Mouse (Mus musculus) heart, embryonic 13.5 days (tissue): ENCODE measurements around the gene Spock1. TPM values are rescaled to one million over a fixed set of nuclear protein-coding genes. Genes with fewer than 3 reads are reported as not detected.

ENCODE experiments used
- ATAC-seq: fragments of 200-750 bp; cut with Nextera tagmentation; 2 replicates; pipeline ENCODE4 v1.8.0; 2017; ENCODE audit warnings: moderate TSS enrichment; ENCODE audit not compliant: insufficient number of reproducible peaks, low FRiP score, low TSS enrichment; ENCODE audit errors: extremely low read depth
- H3K27ac ChIP-seq: fragments of 300-500 bp; sonication (generic); replicated peaks from 2 replicates; pipeline ENCODE4 v1.5.1; 2015; ENCODE audit warnings: moderate library complexity, mild to moderate bottlenecking, inconsistent platforms
- H3K27me3 ChIP-seq: fragments of 300-500 bp; sonication (generic); replicated peaks from 2 replicates; pipeline ENCODE4 v1.6.1; 2015; ENCODE audit warnings: mild to moderate bottlenecking, inconsistent platforms
- H3K36me3 ChIP-seq: fragments of 300-500 bp; sonication (generic); 2 replicates; pipeline ENCODE4 v1.6.1; 2015; ENCODE audit warnings: mild to moderate bottlenecking, inconsistent platforms
- H3K4me1 ChIP-seq: fragments of 300-500 bp; sonication (generic); 2 replicates; pipeline ENCODE4 v1.6.1; 2015; ENCODE audit warnings: inconsistent platforms
- H3K4me2 ChIP-seq: fragments of 300-500 bp; sonication (generic); 2 replicates; pipeline ENCODE4 v1.6.1; 2015; ENCODE audit warnings: inconsistent platforms, mild to moderate bottlenecking, moderate library complexity
- H3K4me3 ChIP-seq: fragments of 300-500 bp; sonication (generic); 2 replicates; pipeline ENCODE4 v1.5.1; 2015; ENCODE audit warnings: moderate library complexity, mild to moderate bottlenecking, inconsistent platforms
- H3K9ac ChIP-seq: fragments of 300-500 bp; sonication (generic); 2 replicates; pipeline ENCODE4 v1.6.1; 2015; ENCODE audit warnings: inconsistent platforms, mild to moderate bottlenecking, moderate library complexity
- H3K9me3 ChIP-seq: fragments of 300-500 bp; sonication (generic); 2 replicates; pipeline ENCODE4 v1.6.1; 2016; ENCODE audit warnings: inconsistent platforms
- WGBS: fragments of 180-500 bp; shearing (Covaris S2); methylation state at CpG from one replicate; pipeline ENCODE4 v1.1.7; 2015; ENCODE audit warnings: mixed read lengths; 5-methylcytosine and 5-hydroxymethylcytosine counted together
- polyA plus RNA-seq: library from polyadenylated mRNA; unstranded; fragments of >200 nt; fragmentation: Nextera tagmentation; extraction: Ambion mirVana; gene quantifications from 2 replicates; pipeline ENCODE4 v1.2.1, GENCODE M21; 2015

Spock1 gene
- polyA plus RNA-seq, 1 experiment from 2014 or later = 0.31 TPM

GRCm38 (mm10) chr13:57806301-57806700 lies 101.8 kb downstream of the Spock1 start:
- Histone ChIP-seq H3K9ac (no peak overlapping the region), H3K27me3 (0 out of 2 replicates have a peak, but pooled peaks cover 12% of the 10 kb centered on the region), H3K4me3 (no peak overlapping the region), H3K9me3 (no peaks in the 10 kb centered on the region), H3K4me2 (no peak overlapping the region), H3K4me1 (peaks cover 9% of the 10 kb centered on the region; the same call in 1 of the 2 replicates), H3K36me3 (no peaks in the 10 kb centered on the region), H3K27ac (no peak overlapping the region)
- ATAC-seq = no peak
- 82% methylated on average over 6 of the region's 6 CpGs for WGBS

- H3K27ac ChIP-seq = no peak overlapping the region
- H3K4me3 ChIP-seq = no peak overlapping the region
- H3K36me3 ChIP-seq = no peaks in the 10 kb centered on the region
- H3K27me3 ChIP-seq = no peaks in the 10 kb centered on the region; the same call in 1 of the 2 replicates
- H3K9ac ChIP-seq = no peak overlapping the region
- H3K4me1 ChIP-seq = peaks cover 4% of the 10 kb centered on the region
- H3K9me3 ChIP-seq = no peaks in the 10 kb centered on the region
- WGBS = 83% methylated on average over 2 of the region's 2 CpGs
- no peak overlapping the region for H3K4me2 ChIP-seq
- ATAC-seq = no peak
Measured at GRCm38 (mm10) chr13:57798633-57799032, 109.5 kb downstream of the Spock1 start.

- no peak overlapping the region for H3K27ac ChIP-seq
- H3K9ac ChIP-seq = no peak overlapping the region
- H3K9me3 ChIP-seq = no peaks in the 10 kb centered on the region
- no peak for ATAC-seq
- H3K4me3 ChIP-seq = no peak overlapping the region
- no peaks in the 10 kb centered on the region; the same call in 1 of the 2 replicates for H3K27me3 ChIP-seq
- no peaks in the 10 kb centered on the region for H3K36me3 ChIP-seq
- H3K4me1 ChIP-seq = peaks cover 9% of the 10 kb centered on the region
- no peak overlapping the region for H3K4me2 ChIP-seq
- WGBS = 80% methylated on average over 10 of the region's 10 CpGs
Measured at GRCm38 (mm10) chr13:57796951-57797692, 111.0 kb downstream of the Spock1 start.

GRCm38 (mm10) chr13:57793643-57794240 lies 114.4 kb downstream of the Spock1 start:
- Histone ChIP-seq H3K4me2 (no peak overlapping the region), H3K27me3 (no peaks in the 10 kb centered on the region; the same call in 1 of the 2 replicates), H3K27ac (no peak overlapping the region), H3K9ac (no peak overlapping the region), H3K4me1 (peaks cover 9% of the 10 kb centered on the region), H3K4me3 (no peak overlapping the region), H3K9me3 (no peaks in the 10 kb centered on the region), H3K36me3 (no peaks in the 10 kb centered on the region)
- WGBS = 58% methylated on average over 12 of the region's 12 CpGs
- no peak for ATAC-seq

GRCm38 (mm10) chr13:57789796-57790195 lies 118.3 kb downstream of the Spock1 start:
- 61% methylated on average over 5 of the region's 5 CpGs for WGBS

GRCm38 (mm10) chr13:57788299-57788698 lies 119.8 kb downstream of the Spock1 start:
- no peaks in the 10 kb centered on the region for H3K36me3 ChIP-seq
- ATAC-seq = no peak

More at GRCm38 (mm10) chr13:57789796-57790195, 118.3 kb downstream of the Spock1 start:
- Histone ChIP-seq H3K4me2 (no peak overlapping the region), H3K27me3 (no peaks in the 10 kb centered on the region; the same call in 1 of the 2 replicates), H3K9ac (no peak overlapping the region), H3K36me3 (no peaks in the 10 kb centered on the region), H3K4me1 (peaks cover 9% of the 10 kb centered on the region), H3K4me3 (no peak overlapping the region), H3K9me3 (peaks cover 5% of the 10 kb centered on the region; the same call in 1 of the 2 replicates), H3K27ac (no peak overlapping the region)
- no peak for ATAC-seq

GRCm38 (mm10) chr13:57786278-57786677 lies 121.9 kb downstream of the Spock1 start:
- Histone ChIP-seq H3K9ac (no peak overlapping the region), H3K27ac (no peak overlapping the region), H3K4me1 (no peaks in the 10 kb centered on the region), H3K4me2 (no peak overlapping the region), H3K27me3 (no peaks in the 10 kb centered on the region; the same call in 1 of the 2 replicates), H3K36me3 (no peaks in the 10 kb centered on the region), H3K4me3 (no peak overlapping the region), H3K9me3 (peaks cover 5% of the 10 kb centered on the region; the same call in 1 of the 2 replicates)
- WGBS = 78% methylated on average over 8 of the region's 8 CpGs
- no peak for ATAC-seq

More at GRCm38 (mm10) chr13:57788299-57788698, 119.8 kb downstream of the Spock1 start:
- Histone ChIP-seq H3K27ac (no peak overlapping the region), H3K9me3 (peaks cover 5% of the 10 kb centered on the region; the same call in 1 of the 2 replicates), H3K4me2 (no peak overlapping the region), H3K27me3 (no peaks in the 10 kb centered on the region; the same call in 1 of the 2 replicates), H3K9ac (no peak overlapping the region), H3K4me3 (no peak overlapping the region), H3K4me1 (peaks cover under 1% of the 10 kb centered on the region; the same call in 1 of the 2 replicates)
- 89% methylated on average over 4 of the region's 4 CpGs for WGBS

GRCm38 (mm10) chr13:57782975-57783374 lies 125.2 kb downstream of the Spock1 start:
- 78% methylated on average over 12 of the region's 12 CpGs for WGBS
- H3K4me3 ChIP-seq = no peak overlapping the region
- no peaks in the 10 kb centered on the region for H3K36me3 ChIP-seq
- ATAC-seq = no peak
- no peak overlapping the region for H3K27ac ChIP-seq
- H3K27me3 ChIP-seq = no peaks in the 10 kb centered on the region; the same call in 1 of the 2 replicates
- no peak overlapping the region for H3K4me2 ChIP-seq
- H3K9me3 ChIP-seq = peaks cover 8% of the 10 kb centered on the region
- H3K9ac ChIP-seq = no peak overlapping the region
- H3K4me1 ChIP-seq = no peaks in the 10 kb centered on the region

GRCm38 (mm10) chr13:57782107-57782561 lies 126.0 kb downstream of the Spock1 start:
- Histone ChIP-seq H3K4me3 (no peak overlapping the region), H3K4me2 (no peak overlapping the region), H3K27me3 (no peaks in the 10 kb centered on the region), H3K4me1 (no peaks in the 10 kb centered on the region), H3K27ac (no peak overlapping the region), H3K9ac (no peak overlapping the region), H3K36me3 (no peaks in the 10 kb centered on the region), H3K9me3 (peaks cover 7% of the 10 kb centered on the region)
- 83% methylated on average over 6 of the region's 6 CpGs for WGBS
- no peak for ATAC-seq

GRCm38 (mm10) chr13:57779146-57779545 lies 129.0 kb downstream of the Spock1 start:
- no peaks in the 10 kb centered on the region for H3K4me1 ChIP-seq
- no peak overlapping the region for H3K4me3 ChIP-seq
- no peak overlapping the region for H3K4me2 ChIP-seq
- H3K27me3 ChIP-seq = no peaks in the 10 kb centered on the region; the same call in 1 of the 2 replicates
- no peak for ATAC-seq
- no peaks in the 10 kb centered on the region for H3K36me3 ChIP-seq
- peaks cover 7% of the 10 kb centered on the region for H3K9me3 ChIP-seq
- no peak overlapping the region for H3K9ac ChIP-seq
- 68% methylated on average over 4 of the region's 4 CpGs for WGBS
- no peak overlapping the region for H3K27ac ChIP-seq

GRCm38 (mm10) chr13:57778524-57778923 lies 129.6 kb downstream of the Spock1 start:
- Histone ChIP-seq H3K9ac (no peak overlapping the region), H3K4me3 (no peak overlapping the region), H3K4me1 (no peaks in the 10 kb centered on the region), H3K27me3 (no peaks in the 10 kb centered on the region; the same call in 1 of the 2 replicates), H3K36me3 (no peaks in the 10 kb centered on the region), H3K27ac (no peak overlapping the region), H3K4me2 (no peak overlapping the region), H3K9me3 (peaks cover 7% of the 10 kb centered on the region)
- no peak for ATAC-seq
- WGBS = 68% methylated on average over 3 of the region's 3 CpGs
